Mouse (Mus musculus): ENCODE results near the gene Foxo4. TPM values are rescaled to one million over a fixed set of nuclear protein-coding genes. Genes with fewer than 3 reads are reported as not detected.
A peak's percentile ranks its signal among the peaks of the same experiment; 100 is the strongest.

Gene Foxo4
- polyA plus RNA-seq, 1 experiment: 20.0 TPM

- Histone ChIP-seq H3K4me2 (ENCODE audit: low read depth) (no peak overlapping the region), H3K36me3 (ENCODE audit: control insufficient read depth, insufficient read depth) (no peaks in the 10 kb centered on the region), H3K27me3 (ENCODE audit: control insufficient read depth, insufficient read depth, insufficient read length) (no peaks in the 10 kb centered on the region), H3K79me2 (ENCODE audit: control insufficient read depth, insufficient read depth) (no peaks in the 10 kb centered on the region), H3K4me3 (no peak overlapping the region), H3ac (ENCODE audit: control insufficient read depth, insufficient read length) (no peak overlapping the region)
- TF ChIP-seq E2F4 (IDR thresholded peaks at IDR 0.05; ENCODE audit: insufficient read depth) (no peak), MYOD1 (IDR thresholded peaks at IDR 0.05; ENCODE audit: control insufficient read depth in 1 of 3, insufficient read length in 2 of 3, low read depth in 2 of 3) (no peak), POLR2A (IDR thresholded peaks at IDR 0.05; ENCODE audit: insufficient read length, low read depth) (no peak), MYOG (IDR thresholded peaks at IDR 0.05; ENCODE audit: control insufficient read depth in 1 of 3, insufficient read depth in 1 of 3, insufficient read length in 2 of 3, low read depth in 2 of 3) (no peak), TCF3 (IDR thresholded peaks at IDR 0.05; ENCODE audit: insufficient read length, low read depth) (no peak)
Observed at GRCm38 (mm10) chrX:101256603-101257002, 2.3 kb downstream of the Foxo4 start.

GRCm38 (mm10) chrX:101260441-101261325 is 6.4 kb downstream of the Foxo4 start:
- Histone ChIP-seq H3K4me2 (ENCODE audit: low read depth) (peak overlapping the region; percentile 3), H3K4me3 (no peak overlapping the region), H3K36me3 (ENCODE audit: control insufficient read depth, insufficient read depth) (no peaks in the 10 kb centered on the region), H3K27me3 (ENCODE audit: control insufficient read depth, insufficient read depth, insufficient read length) (no peaks in the 10 kb centered on the region), H3K79me2 (ENCODE audit: control insufficient read depth, insufficient read depth) (no peaks in the 10 kb centered on the region), H3ac (ENCODE audit: control insufficient read depth, insufficient read length) (no peak overlapping the region)
- no peak for TF ChIP-seq REST (IDR thresholded peaks at IDR 0.05; ENCODE audit: insufficient read depth, insufficient read length)
- TF ChIP-seq MYOG (IDR thresholded peaks at IDR 0.05; ENCODE audit: control insufficient read depth in 1 of 3, insufficient read depth in 1 of 3, insufficient read length in 2 of 3, low read depth in 2 of 3): peak in 2 of 3 experiments; percentile 27 to 70
- peak; percentile 69 to 94 (median 92) for TF ChIP-seq MYOD1 (IDR thresholded peaks at IDR 0.05; ENCODE audit: control insufficient read depth in 1 of 3, insufficient read length in 2 of 3, low read depth in 2 of 3)

GRCm38 (mm10) chrX:101263892-101264291 is 9.6 kb downstream of the Foxo4 start, which contains the start of gene Gm614:
Gm614 (minus strand) TSS chrX:101263992.
- no peak within 1 kb of the TSS for H3ac ChIP-seq (ENCODE audit: control insufficient read depth, insufficient read length)
- no peak within 1 kb of the TSS for H3K4me2 ChIP-seq (ENCODE audit: low read depth)
- no peaks in the 10 kb centered on the region for H3K27me3 ChIP-seq (ENCODE audit: control insufficient read depth, insufficient read depth, insufficient read length)
- no peak for TF ChIP-seq MYOD1 (IDR thresholded peaks at IDR 0.05; ENCODE audit: control insufficient read depth in 1 of 3, insufficient read length in 2 of 3, low read depth in 2 of 3)
- TF ChIP-seq MAX (IDR thresholded peaks at IDR 0.05; ENCODE audit: low read depth): no peak
- no peak for TF ChIP-seq POLR2A (IDR thresholded peaks at IDR 0.05; ENCODE audit: insufficient read length, low read depth)
- TF ChIP-seq USF1 (IDR thresholded peaks at IDR 0.05; ENCODE audit: low read depth): no peak
- TF ChIP-seq E2F4 (IDR thresholded peaks at IDR 0.05; ENCODE audit: insufficient read depth): no peak
- TF ChIP-seq REST (IDR thresholded peaks at IDR 0.05; ENCODE audit: insufficient read depth, insufficient read length): no peak
- TF ChIP-seq TCF3 (IDR thresholded peaks at IDR 0.05; ENCODE audit: insufficient read length, low read depth): no peak
- TF ChIP-seq TCF12 (IDR thresholded peaks at IDR 0.05; ENCODE audit: insufficient read depth, poor library complexity, severe bottlenecking): no peak
- TF ChIP-seq POLR2AphosphoS2 (IDR thresholded peaks at IDR 0.05; ENCODE audit: insufficient read length, low read depth): no peak
- TF ChIP-seq CEBPB (IDR thresholded peaks at IDR 0.05; ENCODE audit: insufficient read depth, poor library complexity, severe bottlenecking): no peak
- no peak for TF ChIP-seq MYOG (IDR thresholded peaks at IDR 0.05; ENCODE audit: control insufficient read depth in 1 of 3, insufficient read depth in 1 of 3, insufficient read length in 2 of 3, low read depth in 2 of 3)
- TF ChIP-seq SRF (IDR thresholded peaks at IDR 0.05; ENCODE audit: control insufficient read depth, insufficient read length, low read depth): no peak
- H3K4me3 ChIP-seq: no peak within 1 kb of the TSS
- H3K79me2 ChIP-seq (ENCODE audit: control insufficient read depth, insufficient read depth): no peaks in the 10 kb centered on the region
- H3K36me3 ChIP-seq (ENCODE audit: control insufficient read depth, insufficient read depth): no peaks in the 10 kb centered on the region

GRCm38 (mm10) chrX:101266631-101267030 is 12.3 kb downstream of the Foxo4 start:
- Histone ChIP-seq H3K79me2 (ENCODE audit: control insufficient read depth, insufficient read depth) (no peaks in the 10 kb centered on the region), H3K4me3 (no peak overlapping the region), H3K27me3 (ENCODE audit: control insufficient read depth, insufficient read depth, insufficient read length) (no peaks in the 10 kb centered on the region), H3K4me2 (ENCODE audit: low read depth) (no peak overlapping the region), H3K36me3 (ENCODE audit: control insufficient read depth, insufficient read depth) (no peaks in the 10 kb centered on the region), H3ac (ENCODE audit: control insufficient read depth, insufficient read length) (no peak overlapping the region)
- TF ChIP-seq TCF12 (IDR thresholded peaks at IDR 0.05; ENCODE audit: insufficient read depth, poor library complexity, severe bottlenecking) (no peak), CEBPB (IDR thresholded peaks at IDR 0.05; ENCODE audit: insufficient read depth, poor library complexity, severe bottlenecking) (no peak), POLR2AphosphoS2 (IDR thresholded peaks at IDR 0.05; ENCODE audit: insufficient read length, low read depth) (no peak), SRF (IDR thresholded peaks at IDR 0.05; ENCODE audit: control insufficient read depth, insufficient read length, low read depth) (no peak)

- no peak within 1 kb of the TSS for H3K4me3 ChIP-seq
- no peak within 1 kb of the TSS for H3ac ChIP-seq (ENCODE audit: control insufficient read depth, insufficient read length)
- H3K4me2 ChIP-seq (ENCODE audit: low read depth): peak within 1 kb of the TSS; percentile 12
- no peaks in the 10 kb centered on the region for H3K27me3 ChIP-seq (ENCODE audit: control insufficient read depth, insufficient read depth, insufficient read length)
- no peaks in the 10 kb centered on the region for H3K79me2 ChIP-seq (ENCODE audit: control insufficient read depth, insufficient read depth)
- TF ChIP-seq MYOG (IDR thresholded peaks at IDR 0.05; ENCODE audit: control insufficient read depth in 1 of 3, insufficient read depth in 1 of 3, insufficient read length in 2 of 3, low read depth in 2 of 3): no peak
- TF ChIP-seq POLR2AphosphoS2 (IDR thresholded peaks at IDR 0.05; ENCODE audit: insufficient read length, low read depth): no peak
- no peak for TF ChIP-seq MYOD1 (IDR thresholded peaks at IDR 0.05; ENCODE audit: control insufficient read depth in 1 of 3, insufficient read length in 2 of 3, low read depth in 2 of 3)
- no peak for TF ChIP-seq TCF12 (IDR thresholded peaks at IDR 0.05; ENCODE audit: insufficient read depth, poor library complexity, severe bottlenecking)
- TF ChIP-seq USF1 (IDR thresholded peaks at IDR 0.05; ENCODE audit: low read depth): no peak
- TF ChIP-seq REST (IDR thresholded peaks at IDR 0.05; ENCODE audit: insufficient read depth, insufficient read length): no peak
- no peak for TF ChIP-seq E2F4 (IDR thresholded peaks at IDR 0.05; ENCODE audit: insufficient read depth)
- TF ChIP-seq TCF3 (IDR thresholded peaks at IDR 0.05; ENCODE audit: insufficient read length, low read depth): no peak
- no peak for TF ChIP-seq POLR2A (IDR thresholded peaks at IDR 0.05; ENCODE audit: insufficient read length, low read depth)
- TF ChIP-seq CEBPB (IDR thresholded peaks at IDR 0.05; ENCODE audit: insufficient read depth, poor library complexity, severe bottlenecking): no peak
- no peak for TF ChIP-seq MAX (IDR thresholded peaks at IDR 0.05; ENCODE audit: low read depth)
- H3K36me3 ChIP-seq (ENCODE audit: control insufficient read depth, insufficient read depth): no peaks in the 10 kb centered on the region
Observed at GRCm38 (mm10) chrX:101268025-101268754, 13.9 kb downstream of the Foxo4 start, which contains the start of gene Il2rg. Il2rg (minus strand) TSS chrX:101268255.
